Mouse (Mus musculus) Muller cell, postnatal 12 days (primary cell): ENCODE measurements around the gene P2rx2.

ENCODE experiments used
- DNase-seq: peaks from one replicate; pipeline ENCODE4 v3.0.0-alpha.2; 2015; ENCODE audit errors: inconsistent ontology term

P2rx2 gene

DNA sequence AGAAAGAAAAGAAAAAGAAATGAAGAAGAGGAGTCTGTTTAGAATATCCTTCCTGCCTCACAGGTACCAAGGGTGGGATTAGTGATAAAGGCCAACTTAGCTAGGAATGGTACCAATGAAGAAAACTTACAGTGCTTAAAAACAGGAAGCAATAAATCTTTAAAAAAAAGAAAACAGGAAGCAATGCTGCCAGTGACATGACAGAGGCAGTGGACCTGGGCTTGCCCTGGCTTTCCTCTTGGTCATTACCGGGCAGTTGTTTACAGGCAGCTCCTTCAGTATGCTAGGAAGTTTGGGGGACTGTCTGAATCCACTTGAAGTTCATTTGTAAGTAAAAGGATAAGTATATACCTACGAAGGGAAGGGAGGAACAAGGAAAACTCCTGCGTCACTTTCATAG, 12.5 kb downstream of the P2rx2 start:
- no peak for DNase-seq

DNA sequence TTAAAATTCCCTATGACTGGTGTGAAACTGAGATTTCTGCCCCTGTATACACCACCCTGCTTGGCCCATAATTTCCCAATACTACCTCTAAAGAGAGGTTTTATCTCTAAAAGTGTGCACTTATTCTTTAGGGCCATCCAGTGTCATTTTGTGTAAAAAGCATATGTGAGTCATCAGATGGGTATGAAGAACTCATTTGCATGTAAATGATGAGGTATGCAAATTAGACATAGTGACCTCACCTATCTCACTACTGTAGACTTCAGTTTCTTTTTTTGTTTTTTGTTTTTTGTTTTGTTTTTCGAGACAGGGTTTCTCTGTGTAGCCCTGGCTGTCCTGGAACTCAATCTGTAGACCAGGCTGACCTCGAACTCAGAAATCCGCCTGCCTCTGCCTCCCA, 29.9 kb downstream of the P2rx2 start:
- DNase-seq = peak; percentile 24

DNA sequence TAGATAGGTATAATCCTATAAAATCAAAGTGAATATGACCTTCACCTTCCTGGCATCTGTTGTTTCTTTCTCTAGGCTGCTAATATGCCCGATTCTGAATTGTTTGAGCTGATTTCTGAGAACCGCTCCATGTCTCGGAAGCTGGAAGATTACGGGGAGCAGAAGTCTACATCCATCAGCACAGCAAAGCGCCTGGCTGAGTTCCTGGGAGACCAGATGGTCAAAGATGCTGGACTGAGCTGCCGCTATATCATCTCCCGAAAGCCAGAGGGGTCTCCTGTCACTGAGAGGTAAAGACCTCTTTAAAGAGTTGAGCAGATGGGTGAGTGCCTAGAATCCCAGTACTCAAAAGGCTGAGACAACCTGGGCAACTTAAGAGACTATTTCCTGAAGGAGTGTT, 34.2 kb downstream of the P2rx2 start:
- DNase-seq = no peak

DNA sequence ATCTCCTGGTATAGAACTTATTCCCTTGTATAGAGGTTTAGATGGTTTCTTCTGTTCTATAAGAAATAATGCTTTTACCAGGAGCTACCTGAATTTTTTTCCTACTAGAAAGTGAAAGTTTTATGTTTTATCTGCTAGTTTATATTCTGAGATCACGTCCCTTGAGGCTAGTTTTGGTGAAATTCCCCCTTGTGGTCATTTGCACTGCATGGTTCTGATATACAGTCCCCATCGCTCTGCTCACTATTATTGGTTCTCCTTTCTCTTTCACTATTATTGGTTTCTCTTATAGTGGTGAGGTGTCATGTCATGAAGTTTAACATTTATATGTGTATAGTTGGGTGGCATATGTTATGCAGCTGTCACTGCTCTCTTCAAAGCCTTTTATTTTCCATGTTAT, 42.4 kb downstream of the P2rx2 start:
- no peak for DNase-seq

DNA sequence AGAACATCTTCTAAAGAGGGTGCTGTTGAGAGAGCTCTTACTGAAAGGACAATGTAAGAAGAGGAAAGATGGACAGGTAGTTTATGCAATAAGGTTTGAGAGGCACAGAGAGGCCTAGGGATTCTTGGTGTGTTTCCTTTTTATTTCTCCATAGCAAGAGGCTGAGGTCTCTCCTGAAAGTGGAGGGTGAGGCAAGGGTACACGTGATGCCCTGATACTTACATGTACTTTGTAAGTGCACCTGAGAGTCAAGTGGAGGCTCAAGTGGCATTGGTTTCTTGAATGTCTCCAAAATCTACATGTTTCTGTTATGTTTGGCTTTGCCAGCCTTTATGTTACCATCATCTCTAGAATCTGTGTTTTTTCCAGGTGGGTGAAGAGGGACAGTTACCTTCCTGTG, 46.4 kb downstream of the P2rx2 start:
- DNase-seq = no peak

DNA sequence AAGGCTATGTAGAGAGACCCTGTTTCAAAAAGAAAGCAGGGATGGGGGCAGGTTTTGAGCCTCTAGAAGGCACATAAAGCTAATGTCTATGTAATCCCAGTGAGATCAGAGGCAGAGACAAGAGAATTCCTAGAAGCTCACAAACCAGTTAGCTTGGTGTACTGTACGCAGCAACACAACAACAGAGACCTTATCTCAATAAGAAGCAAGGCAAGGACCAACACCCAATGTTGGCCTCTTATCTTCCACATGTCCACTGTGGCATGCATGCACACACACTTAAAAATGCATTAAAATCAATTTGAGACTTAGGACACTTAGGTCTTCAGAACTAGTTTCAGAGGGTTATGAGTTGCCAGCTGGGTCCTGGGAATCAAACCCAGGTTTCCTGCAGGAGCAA, 51.4 kb downstream of the P2rx2 start:
- no peak for DNase-seq
